Mouse (Mus musculus): ENCODE data around the gene Zfp108.

- TF ChIP-seq CTCF (IDR thresholded peaks at IDR 0.05) (no peak), POLR2A (IDR thresholded peaks at IDR 0.05; ENCODE audit: insufficient read depth, low read depth, low read length) (no peak)
These were observed 26.2 kb downstream of the Zfp108 start for GRCm38 (mm10) chr7:24280858-24281145.
